ENCODE assay signal across 8 mouse cellular contexts in the genomic region with DNA sequence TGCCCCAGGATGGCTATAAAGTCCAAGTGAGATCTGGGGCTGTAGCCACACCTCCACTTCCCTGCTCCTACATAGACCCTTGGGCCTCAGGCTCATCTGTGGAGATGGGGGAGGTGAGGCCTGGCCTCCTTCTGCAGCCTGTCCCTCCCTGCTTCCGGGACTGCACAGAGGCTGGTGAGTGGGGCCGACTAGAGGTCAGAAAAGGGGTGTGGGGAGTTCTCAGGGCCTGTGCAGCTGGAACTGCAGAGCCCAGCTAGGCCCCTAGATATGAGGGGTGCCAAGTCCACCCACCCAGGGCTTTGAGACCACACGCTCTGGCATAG. TPM values are rescaled to one million over a fixed set of nuclear protein-coding genes. Genes with fewer than 3 reads are reported as not detected.
DNase-seq lines count a peak whose midpoint lies in the region; ATAC-seq lines count a peak whose summit lies in the region.

No protein-coding gene starts in this region.

- peaks cover 17 to 26% of the 10 kb centered on the region in 2 experiments for H3K4me1 ChIP-seq in heart, embryonic 14.5 days (ENCODE audit: control insufficient read depth in 2 of 2, insufficient read depth in 2 of 2, low read length in 2 of 2)
- H3K4me1 ChIP-seq in limb, embryonic 11.5 days (ENCODE audit: control insufficient read depth, insufficient read depth, low read length): peaks cover 22% of the 10 kb centered on the region
- peaks cover 18% of the 10 kb centered on the region for H3K4me1 ChIP-seq in neural tube, embryonic 15.5 days

- peak overlapping the region; percentile 68 to 87 for H3K27ac ChIP-seq in heart, embryonic 14.5 days (replicated peaks in 1 of 2; ENCODE audit: control insufficient read depth in 1 of 2, insufficient read depth in 1 of 2, low read depth in 2 of 2, low read length in 2 of 2)
- H3K27ac ChIP-seq in limb, embryonic 11.5 days (replicated peaks; ENCODE audit: low read depth, low read length): peak overlapping the region; percentile 91
- peak overlapping the region; percentile 74 for H3K27ac ChIP-seq in neural tube, embryonic 15.5 days (replicated peaks)

- peak overlapping the region; percentile 58 for H3K9ac ChIP-seq in heart, embryonic 14.5 days (ENCODE audit: low read length)
- H3K9ac ChIP-seq in limb, embryonic 11.5 days (ENCODE audit: low read length): no peak overlapping the region
- H3K9ac ChIP-seq in neural tube, embryonic 15.5 days (replicated peaks): no peak overlapping the region

- H3K4me2 ChIP-seq in heart, embryonic 14.5 days (ENCODE audit: low read length): no peak overlapping the region
- H3K4me2 ChIP-seq in limb, embryonic 11.5 days (ENCODE audit: low read depth, severe bottlenecking): peak overlapping the region; percentile 25
- H3K4me2 ChIP-seq in neural tube, embryonic 15.5 days: no peak overlapping the region

- H3K4me3 ChIP-seq in heart, embryonic 14.5 days (ENCODE audit: control insufficient read depth in 1 of 2, insufficient read depth in 1 of 2, low read depth in 1 of 2, low read length in 2 of 2): no peak overlapping the region
- H3K4me3 ChIP-seq in limb, embryonic 11.5 days (ENCODE audit: low read depth, low read length): no peak overlapping the region
- H3K4me3 ChIP-seq in neural tube, embryonic 15.5 days (replicated peaks): no peak overlapping the region

- peak; percentile 59; the same call in 1 of the 2 replicates for ATAC-seq in heart, embryonic 14.5 days (ENCODE audit: insufficient number of reproducible peaks, insufficient read depth, low FRiP score, low read depth)
- peak; percentile 80 for ATAC-seq in limb, embryonic 11.5 days (ENCODE audit: insufficient number of reproducible peaks, low FRiP score, low TSS enrichment, low read depth)
- ATAC-seq in neural tube, embryonic 15.5 days (ENCODE audit: low FRiP score): peak; percentile 42; the same call in 1 of the 2 replicates

- 25% methylated on average over 3 of the region's 3 CpGs for WGBS in heart, embryonic 14.5 days
- 24% methylated on average over 3 of the region's 3 CpGs for WGBS in limb, embryonic 11.5 days
- 27% methylated on average over 3 of the region's 3 CpGs for WGBS in neural tube, embryonic 15.5 days

- peak; percentile 45 for DNase-seq in testis, postnatal 10 days (ENCODE audit: low spot score)
- DNase-seq in testis, postnatal 14 days (ENCODE audit: low spot score): no peak
- DNase-seq in limb, embryonic 11.5 days (ENCODE audit: low spot score): peak; percentile 72
- DNase-seq in urinary bladder, postnatal 25 days (ENCODE audit: low spot score): no peak
- DNase-seq in spleen, adult 18-20 months: no peak
- no peak for DNase-seq in T-cell, adult 2 months (ENCODE audit: low spot score)

- no peaks in the 10 kb centered on the region for H3K27me3 ChIP-seq in heart, embryonic 14.5 days (ENCODE audit: control insufficient read depth, insufficient read depth, low read length)
- no peaks in the 10 kb centered on the region for H3K27me3 ChIP-seq in limb, embryonic 11.5 days (ENCODE audit: control insufficient read depth, insufficient read depth, low read length)
- H3K27me3 ChIP-seq in neural tube, embryonic 15.5 days (replicated peaks): no peaks in the 10 kb centered on the region

- H3K36me3 ChIP-seq in heart, embryonic 14.5 days (ENCODE audit: control insufficient read depth, insufficient read depth, low read length): peaks cover 47% of the 10 kb centered on the region
- H3K36me3 ChIP-seq in limb, embryonic 11.5 days (ENCODE audit: control insufficient read depth, insufficient read depth, low read length): no peaks in the 10 kb centered on the region
- H3K36me3 ChIP-seq in neural tube, embryonic 15.5 days: peaks cover 27% of the 10 kb centered on the region

- H3K9me3 ChIP-seq in heart, embryonic 14.5 days (ENCODE audit: control insufficient read depth, low read length): no peaks in the 10 kb centered on the region
- H3K9me3 ChIP-seq in limb, embryonic 11.5 days (ENCODE audit: control insufficient read depth, low read length): no peaks in the 10 kb centered on the region
- no peaks in the 10 kb centered on the region for H3K9me3 ChIP-seq in neural tube, embryonic 15.5 days (replicated peaks)

RNA-seq across cellular contexts. Expression of a gene that starts 21.5 kb away (rescaled TPM):
- polyA plus RNA-seq in heart, embryonic 14.5 days (2014; fragmentation: Nextera tagmentation; extraction: Ambion mirVana): 6.4 and 6.8 TPM in 2 replicates
- polyA plus RNA-seq in limb, embryonic 11.5 days (2014; fragmentation: Nextera tagmentation; extraction: Ambion mirVana): 4.1 and 4.5 TPM in 2 replicates
- 5.3 and 10.7 TPM in 2 replicates for polyA plus RNA-seq in neural tube, embryonic 15.5 days (2015; fragmentation: Nextera tagmentation; extraction: Ambion mirVana)

RNA-seq across cellular contexts. Expression of a gene that starts 30.8 kb away (rescaled TPM):
- 19.4 and 19.7 TPM in 2 replicates for polyA plus RNA-seq in heart, embryonic 14.5 days (2014; fragmentation: Nextera tagmentation; extraction: Ambion mirVana)
- polyA plus RNA-seq in limb, embryonic 11.5 days (2014; fragmentation: Nextera tagmentation; extraction: Ambion mirVana): 38.2 and 39.8 TPM in 2 replicates
- polyA plus RNA-seq in neural tube, embryonic 15.5 days (2015; fragmentation: Nextera tagmentation; extraction: Ambion mirVana): 12.6 and 15.4 TPM in 2 replicates

RNA-seq across cellular contexts. Expression of a gene that starts 43.2 kb away (rescaled TPM):
- polyA plus RNA-seq in heart, embryonic 14.5 days (2014; fragmentation: Nextera tagmentation; extraction: Ambion mirVana): 23.1 and 23.7 TPM in 2 replicates
- 24.1 and 25.5 TPM in 2 replicates for polyA plus RNA-seq in limb, embryonic 11.5 days (2014; fragmentation: Nextera tagmentation; extraction: Ambion mirVana)
- 13.8 and 16.2 TPM in 2 replicates for polyA plus RNA-seq in neural tube, embryonic 15.5 days (2015; fragmentation: Nextera tagmentation; extraction: Ambion mirVana)

RNA-seq across cellular contexts. Expression of a gene that starts 45.8 kb away (rescaled TPM):
- 17.0 and 17.3 TPM in 2 replicates for polyA plus RNA-seq in heart, embryonic 14.5 days (2014; fragmentation: Nextera tagmentation; extraction: Ambion mirVana)
- polyA plus RNA-seq in limb, embryonic 11.5 days (2014; fragmentation: Nextera tagmentation; extraction: Ambion mirVana): 0.75 and 0.78 TPM in 2 replicates
- 12.6 and 13.7 TPM in 2 replicates for polyA plus RNA-seq in neural tube, embryonic 15.5 days (2015; fragmentation: Nextera tagmentation; extraction: Ambion mirVana)

Comparison
In these comparisons a context has a peak if more than half of its experiments do, and no peak if none do; other contexts are left out.
1. DNase-seq: peak in testis, postnatal 10 days (single experiment) and limb, embryonic 11.5 days (single experiment); none in testis, postnatal 14 days (single experiment), urinary bladder, postnatal 25 days (single experiment), spleen, adult 18-20 months (0 of 2) and T-cell, adult 2 months (single experiment).
2. Peak in every context shown above with its lines, with median percentiles within 50 percentile points of each other: ATAC-seq and H3K27ac ChIP-seq.